Mouse (Mus musculus): Measurements from ENCODE around the gene Gtf3c4. TPM values are rescaled to one million over a fixed set of nuclear protein-coding genes. Genes with fewer than 3 reads are reported as not detected.

The Gtf3c4 gene
- total and polyA plus RNA-seq, 2 experiments from 2014 or later = 15.8 to 86.0 TPM

- Histone ChIP-seq H3K27me3 (ENCODE audit: insufficient read depth, low read length) (no peaks in the 10 kb centered on the region), H3K4me2 (ENCODE audit: low read depth) (no peak overlapping the region), H3K9me3 (ENCODE audit: low read length) (no peaks in the 10 kb centered on the region), H3K4me1 (ENCODE audit: insufficient read depth) (no peaks in the 10 kb centered on the region), H3K9ac (no peak overlapping the region), H3K4me3 (ENCODE audit: low read depth, low read length) (no peak overlapping the region), H3K36me3 (ENCODE audit: insufficient read depth) (peaks cover 56% of the 10 kb centered on the region), H3K27ac (ENCODE audit: low read depth, low read length) (no peak overlapping the region)
- TF ChIP-seq CTCF (IDR thresholded peaks at IDR 0.05; ENCODE audit: low read depth) = peak; percentile 33; the same call in 1 of the 2 replicates
- ATAC-seq (no peak), DNase-seq (no peak)
These were observed 23.7 kb upstream of the Gtf3c4 start for GRCm38 (mm10) chr2:28863857-28864256.

- 52% methylated on average over 8 of the region's 8 CpGs for WGBS
- no peak for TF ChIP-seq CTCF (IDR thresholded peaks at IDR 0.05; ENCODE audit: low read depth)
- no peaks in the 10 kb centered on the region for H3K4me1 ChIP-seq (ENCODE audit: insufficient read depth)
- H3K27ac ChIP-seq (ENCODE audit: low read depth, low read length) = no peak overlapping the region
- H3K36me3 ChIP-seq (ENCODE audit: insufficient read depth) = peaks cover 65% of the 10 kb centered on the region
- ATAC-seq (no peak), DNase-seq (peak; percentile 7)
- H3K9me3 ChIP-seq (ENCODE audit: low read length) = no peaks in the 10 kb centered on the region
- H3K27me3 ChIP-seq (ENCODE audit: insufficient read depth, low read length) = no peaks in the 10 kb centered on the region
- H3K4me3 ChIP-seq (ENCODE audit: low read depth, low read length) = no peak overlapping the region
- no peak overlapping the region for H3K4me2 ChIP-seq (ENCODE audit: low read depth)
- no peak overlapping the region for H3K9ac ChIP-seq
These were observed 20.7 kb upstream of the Gtf3c4 start for GRCm38 (mm10) chr2:28860678-28861423.

- no peak for DNase-seq
- Histone ChIP-seq H3K27ac (ENCODE audit: low read depth, low read length) (no peak overlapping the region), H3K9me3 (ENCODE audit: low read length) (no peaks in the 10 kb centered on the region), H3K4me1 (ENCODE audit: insufficient read depth) (no peaks in the 10 kb centered on the region), H3K9ac (no peak overlapping the region), H3K4me3 (ENCODE audit: low read depth, low read length) (no peak overlapping the region), H3K27me3 (ENCODE audit: insufficient read depth, low read length) (no peaks in the 10 kb centered on the region), H3K4me2 (ENCODE audit: low read depth) (no peak overlapping the region), H3K36me3 (ENCODE audit: insufficient read depth) (peaks cover 71% of the 10 kb centered on the region)
- WGBS = 96% methylated on average over 4 of the region's 4 CpGs
- no peak for TF ChIP-seq CTCF (IDR thresholded peaks at IDR 0.05; ENCODE audit: low read depth)
- no peak for ATAC-seq
These were observed 19.1 kb upstream of the Gtf3c4 start for GRCm38 (mm10) chr2:28859303-28859702.

GRCm38 (mm10) chr2:28855773-28856172, 15.6 kb upstream of the Gtf3c4 start:
- 93% methylated on average over 2 of the region's 2 CpGs for WGBS
- 0 out of 2 replicates have a peak, but pooled peaks have one; percentile 24 for TF ChIP-seq CTCF (IDR thresholded peaks at IDR 0.05; ENCODE audit: low read depth)
- Histone ChIP-seq H3K4me1 (ENCODE audit: insufficient read depth) (no peaks in the 10 kb centered on the region), H3K27ac (ENCODE audit: low read depth, low read length) (no peak overlapping the region), H3K36me3 (ENCODE audit: insufficient read depth) (peaks cover 45% of the 10 kb centered on the region), H3K4me3 (ENCODE audit: low read depth, low read length) (no peak overlapping the region), H3K27me3 (ENCODE audit: insufficient read depth, low read length) (no peaks in the 10 kb centered on the region), H3K9ac (no peak overlapping the region), H3K4me2 (ENCODE audit: low read depth) (no peak overlapping the region), H3K9me3 (ENCODE audit: low read length) (no peaks in the 10 kb centered on the region)
- ATAC-seq (no peak), DNase-seq (no peak)

- DNase-seq = no peak
- Histone ChIP-seq H3K9me3 (ENCODE audit: low read length) (no peaks in the 10 kb centered on the region), H3K27ac (ENCODE audit: low read depth, low read length) (no peak overlapping the region), H3K9ac (no peak overlapping the region), H3K4me3 (ENCODE audit: low read depth, low read length) (no peak overlapping the region), H3K4me1 (ENCODE audit: insufficient read depth) (no peaks in the 10 kb centered on the region), H3K27me3 (ENCODE audit: insufficient read depth, low read length) (no peaks in the 10 kb centered on the region), H3K36me3 (ENCODE audit: insufficient read depth) (peaks cover 46% of the 10 kb centered on the region), H3K4me2 (ENCODE audit: low read depth) (no peak overlapping the region)
- 93% methylated on average over 3 of the region's 3 CpGs for WGBS
- no peak for TF ChIP-seq CTCF (IDR thresholded peaks at IDR 0.05; ENCODE audit: low read depth)
- ATAC-seq = no peak
These were observed 12.4 kb upstream of the Gtf3c4 start for GRCm38 (mm10) chr2:28852594-28852993.

- H3K4me2 ChIP-seq (ENCODE audit: low read depth) = no peak overlapping the region
- no peaks in the 10 kb centered on the region for H3K4me1 ChIP-seq (ENCODE audit: insufficient read depth)
- ATAC-seq (no peak), DNase-seq (no peak)
- peaks cover 46% of the 10 kb centered on the region for H3K36me3 ChIP-seq (ENCODE audit: insufficient read depth)
- H3K9me3 ChIP-seq (ENCODE audit: low read length) = no peaks in the 10 kb centered on the region
- no peak overlapping the region for H3K9ac ChIP-seq
- no peak for TF ChIP-seq CTCF (IDR thresholded peaks at IDR 0.05; ENCODE audit: low read depth)
- H3K27ac ChIP-seq (ENCODE audit: low read depth, low read length) = no peak overlapping the region
- H3K27me3 ChIP-seq (ENCODE audit: insufficient read depth, low read length) = no peaks in the 10 kb centered on the region
- no peak overlapping the region for H3K4me3 ChIP-seq (ENCODE audit: low read depth, low read length)
- WGBS = 93% methylated on average over 2 of the region's 2 CpGs
These were observed 8.7 kb upstream of the Gtf3c4 start for GRCm38 (mm10) chr2:28848879-28849278.

GRCm38 (mm10) chr2:28842042-28842441, 1.9 kb upstream of the Gtf3c4 start:
- peaks cover 11% of the 10 kb centered on the region for H3K4me1 ChIP-seq (ENCODE audit: insufficient read depth)
- no peak for TF ChIP-seq CTCF (IDR thresholded peaks at IDR 0.05; ENCODE audit: low read depth)
- WGBS = 78% methylated on average over 3 of the region's 3 CpGs
- H3K4me3 ChIP-seq (ENCODE audit: low read depth, low read length) = no peak overlapping the region
- H3K36me3 ChIP-seq (ENCODE audit: insufficient read depth) = peaks cover 13% of the 10 kb centered on the region
- H3K27me3 ChIP-seq (ENCODE audit: insufficient read depth, low read length) = no peaks in the 10 kb centered on the region
- DNase-seq = no peak
- no peaks in the 10 kb centered on the region for H3K9me3 ChIP-seq (ENCODE audit: low read length)
- no peak overlapping the region for H3K27ac ChIP-seq (ENCODE audit: low read depth, low read length)
- no peak for ATAC-seq
- peak overlapping the region; percentile 96; the same call in 1 of the 2 replicates for H3K4me2 ChIP-seq (ENCODE audit: low read depth)
- H3K9ac ChIP-seq = no peak overlapping the region

All from forebrain, postnatal 0 days (tissue).